Mouse (Mus musculus) midbrain, embryonic 11.5 days (tissue): ENCODE measurements around the gene Odf3b. TPM values are rescaled to one million over a fixed set of nuclear protein-coding genes. Genes with fewer than 3 reads are reported as not detected.
A peak's percentile ranks its signal among the peaks of the same experiment; 100 is the strongest.

ENCODE experiments used
- ATAC-seq: fragments of 200-750 bp; cut with Nextera tagmentation; 2 replicates; pipeline ENCODE4 v1.8.0; 2017; ENCODE audit warnings: moderate TSS enrichment, moderate library complexity; ENCODE audit not compliant: low FRiP score
- DNase-seq: peaks from one replicate; pipeline ENCODE4 v3.0.0; 2015; ENCODE audit warnings: low spot score; ENCODE audit errors: missing footprints
- H3K27ac ChIP-seq: fragments of 300-500 bp; sonication (generic); 2 replicates; pipeline ENCODE4 v1.5.1; 2014; ENCODE audit warnings: low read depth, low read length
- H3K27me3 ChIP-seq: fragments of 300-500 bp; sonication (generic); 2 replicates; pipeline ENCODE4 v1.6.1; 2014; ENCODE audit warnings: mild to moderate bottlenecking, low read length, moderate library complexity, mixed read lengths; ENCODE audit not compliant: control insufficient read depth, insufficient read depth
- H3K36me3 ChIP-seq: fragments of 300-500 bp; sonication (generic); 2 replicates; pipeline ENCODE4 v1.6.1; 2014; ENCODE audit warnings: mild to moderate bottlenecking, low read length, moderate library complexity, mixed read lengths; ENCODE audit not compliant: control insufficient read depth, insufficient read depth
- H3K4me1 ChIP-seq: fragments of 300-500 bp; sonication (generic); 2 replicates; pipeline ENCODE4 v1.6.1; 2014; ENCODE audit warnings: low read length; ENCODE audit not compliant: control insufficient read depth, insufficient read depth
- H3K4me2 ChIP-seq: fragments of 300-500 bp; sonication (generic); 2 replicates; pipeline ENCODE4 v1.6.1; 2014; ENCODE audit warnings: mild to moderate bottlenecking, moderate library complexity
- H3K4me3 ChIP-seq: fragments of 300-500 bp; sonication (generic); 2 replicates; pipeline ENCODE4 v1.5.1; 2014; ENCODE audit warnings: low read depth, low read length
- H3K9ac ChIP-seq: fragments of 300-500 bp; sonication (generic); 2 replicates; pipeline ENCODE4 v1.6.1; 2014; ENCODE audit warnings: low read length
- H3K9me3 ChIP-seq: fragments of 300-500 bp; sonication (generic); 2 replicates; pipeline ENCODE4 v1.6.1; 2016; ENCODE audit warnings: low read length; ENCODE audit not compliant: control insufficient read depth
- WGBS: fragments of 180-500 bp; shearing (Covaris S2); extraction: QIAGEN DNeasy Blood & Tissue Kit; methylation state at CpG from one replicate; pipeline ENCODE4 v1.1.7; 2014; 5-methylcytosine and 5-hydroxymethylcytosine counted together
- polyA plus RNA-seq: library from polyadenylated mRNA; unstranded; fragments of >200 nt; fragmentation: Nextera tagmentation; extraction: Ambion mirVana; gene quantifications from 2 replicates; pipeline ENCODE4 v1.2.1, GENCODE M21; 2014

Gene Odf3b
- polyA plus RNA-seq, result 0.26 and 0.64 TPM in 2 replicates

DNA sequence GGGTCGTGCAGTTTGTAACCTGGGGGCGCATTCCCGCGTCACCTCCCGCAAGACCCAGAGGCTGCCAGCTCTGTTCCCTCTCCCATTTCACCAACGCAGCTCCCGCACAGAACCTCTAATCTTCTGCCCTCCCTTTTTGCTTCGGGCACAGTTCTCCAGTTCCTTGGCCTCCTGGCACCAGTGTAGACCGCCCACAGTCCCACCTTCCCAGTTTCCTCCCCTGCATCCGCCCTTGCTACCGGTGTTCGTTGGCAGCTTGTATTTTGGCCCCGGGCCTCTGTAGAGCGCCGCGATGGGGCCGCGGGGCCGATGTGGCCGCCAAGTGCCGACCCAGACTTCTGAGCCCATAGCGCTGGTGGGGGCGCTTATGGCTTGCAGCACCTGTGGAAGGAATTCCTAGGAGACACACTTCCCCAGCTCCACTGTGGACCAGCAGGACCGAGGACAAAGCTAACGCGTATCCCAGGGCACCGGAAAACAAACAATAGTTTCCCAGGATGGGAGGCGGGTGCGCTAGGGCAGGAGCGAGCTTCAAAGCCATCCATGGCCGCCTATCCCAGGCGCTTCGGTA lies at the start of gene Odf3b:
Odf3b (minus strand) TSS at position 452 of the 571 bp plus-strand sequence.
- Histone ChIP-seq H3K4me1 (peaks cover 13% of the 10 kb centered on the region), H3K27me3 (peaks cover 44% of the 10 kb centered on the region), H3K9ac (peak within 1 kb of the TSS; percentile 47), H3K27ac (no peak within 1 kb of the TSS), H3K36me3 (no peaks in the 10 kb centered on the region), H3K4me3 (peak within 1 kb of the TSS; percentile 33), H3K9me3 (no peaks in the 10 kb centered on the region), H3K4me2 (peak within 1 kb of the TSS; percentile 70)
- WGBS, result 1% methylated on average over 33 of the region's 33 CpGs
- DNase-seq (peak; percentile 94), ATAC-seq (0 out of 2 replicates have a peak, but pooled peaks have one; percentile 22)

DNA sequence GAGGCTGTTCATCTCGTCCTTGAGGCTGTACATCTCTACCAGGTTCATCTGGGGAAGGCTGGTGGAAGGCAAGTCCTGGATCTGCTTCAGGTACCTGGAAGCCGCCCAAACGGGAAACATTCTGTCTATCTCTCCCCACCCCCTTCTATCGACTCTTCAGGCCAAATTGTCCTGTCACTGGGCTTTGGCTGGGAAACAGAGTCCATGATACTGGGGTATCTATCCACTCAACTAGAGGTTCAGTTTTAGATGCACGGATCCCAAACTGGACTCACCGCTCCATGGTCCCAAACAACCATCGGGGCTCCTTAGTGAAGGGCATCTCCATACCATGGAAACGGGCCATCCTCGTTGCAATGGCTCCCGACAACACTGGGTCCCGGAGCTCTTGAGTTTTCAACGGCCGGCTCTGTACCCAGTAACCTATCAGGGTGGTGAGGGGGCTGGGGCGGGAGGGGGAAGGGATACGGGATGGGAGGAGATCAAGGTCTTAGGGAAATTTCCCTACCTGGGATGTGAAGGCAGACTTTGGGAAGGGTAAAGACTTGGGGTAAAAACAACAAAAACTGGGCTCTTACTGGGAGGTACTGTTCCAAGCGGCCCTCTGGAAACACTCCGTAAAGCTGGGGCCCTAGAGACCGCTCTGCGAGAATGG lies 49.2 kb upstream of the Odf3b start:
- WGBS, result 86% methylated on average over 19 of the region's 19 CpGs
- Histone ChIP-seq H3K4me2 (peak overlapping the region; percentile 90), H3K9ac (peak overlapping the region; percentile 83; the same call in 1 of the 2 replicates), H3K4me3 (peak overlapping the region; percentile 81), H3K9me3 (no peaks in the 10 kb centered on the region), H3K27me3 (no peaks in the 10 kb centered on the region), H3K27ac (no peak overlapping the region), H3K4me1 (peaks cover 10% of the 10 kb centered on the region), H3K36me3 (peaks cover 4% of the 10 kb centered on the region; the same call in 1 of the 2 replicates)
- peak; percentile 77 for DNase-seq
- no peak for ATAC-seq

DNA sequence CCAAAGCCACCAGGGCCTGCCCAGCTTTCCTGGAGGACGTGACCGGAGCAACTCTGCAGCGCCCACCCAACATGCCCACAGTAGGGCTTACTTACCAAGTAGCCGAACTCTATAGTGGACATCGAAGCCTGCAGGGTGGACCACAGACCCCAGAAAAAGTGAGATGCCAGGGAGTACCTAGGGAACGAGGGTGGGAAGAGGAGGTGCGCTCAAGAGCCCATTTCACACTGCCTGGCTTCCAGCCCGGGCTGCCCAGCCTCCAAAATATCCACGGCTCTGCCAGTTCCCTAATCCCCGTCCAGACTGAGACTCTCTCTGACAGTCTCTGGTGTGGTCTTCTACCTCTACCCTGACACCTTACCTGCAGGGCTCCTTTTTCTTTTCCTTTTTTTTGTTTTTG lies 47.6 kb upstream of the Odf3b start:
- Histone ChIP-seq H3K27me3 (no peaks in the 10 kb centered on the region), H3K9me3 (no peaks in the 10 kb centered on the region), H3K27ac (no peak overlapping the region), H3K4me2 (no peak overlapping the region), H3K4me3 (no peak overlapping the region), H3K9ac (no peak overlapping the region), H3K36me3 (peaks cover 4% of the 10 kb centered on the region; the same call in 1 of the 2 replicates), H3K4me1 (peaks cover 10% of the 10 kb centered on the region)
- ATAC-seq, result no peak
- no peak for DNase-seq
- WGBS, result 89% methylated on average over 10 of the region's 10 CpGs

DNA sequence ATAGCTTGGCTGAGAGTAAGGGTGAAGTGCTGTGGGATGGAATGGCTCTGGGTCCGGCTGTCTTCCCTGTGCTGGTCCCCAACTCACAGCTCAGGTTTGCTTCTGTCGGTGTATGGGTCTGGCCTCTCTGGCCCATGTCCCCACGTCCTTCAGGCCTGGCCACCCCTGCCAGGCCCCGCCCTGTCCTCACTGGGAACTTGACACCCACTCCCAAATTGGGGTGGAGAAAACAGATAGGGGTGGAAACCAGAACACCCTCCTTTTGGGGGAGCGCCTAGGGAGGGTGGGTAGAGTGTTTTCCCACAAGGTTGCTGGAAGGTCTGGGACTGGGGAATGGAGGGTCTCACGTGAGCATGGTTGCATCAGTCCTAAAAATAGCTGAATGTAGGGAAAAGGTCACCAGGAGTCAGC lies 46.6 kb upstream of the Odf3b start, which contains the start of gene Cpt1b:
Cpt1b (minus strand) TSS at position 153 of the 411 bp plus-strand sequence.
- H3K9me3 ChIP-seq, result no peaks in the 10 kb centered on the region
- WGBS, result 33% methylated on average over 6 of the region's 6 CpGs
- no peak within 1 kb of the TSS for H3K9ac ChIP-seq
- no peak within 1 kb of the TSS for H3K4me3 ChIP-seq
- H3K36me3 ChIP-seq, result peaks cover 4% of the 10 kb centered on the region; the same call in 1 of the 2 replicates
- no peak within 1 kb of the TSS for H3K27ac ChIP-seq
- H3K27me3 ChIP-seq, result no peaks in the 10 kb centered on the region
- ATAC-seq, result no peak
- DNase-seq, result no peak
- no peak within 1 kb of the TSS for H3K4me2 ChIP-seq
- H3K4me1 ChIP-seq, result peaks cover 10% of the 10 kb centered on the region

DNA sequence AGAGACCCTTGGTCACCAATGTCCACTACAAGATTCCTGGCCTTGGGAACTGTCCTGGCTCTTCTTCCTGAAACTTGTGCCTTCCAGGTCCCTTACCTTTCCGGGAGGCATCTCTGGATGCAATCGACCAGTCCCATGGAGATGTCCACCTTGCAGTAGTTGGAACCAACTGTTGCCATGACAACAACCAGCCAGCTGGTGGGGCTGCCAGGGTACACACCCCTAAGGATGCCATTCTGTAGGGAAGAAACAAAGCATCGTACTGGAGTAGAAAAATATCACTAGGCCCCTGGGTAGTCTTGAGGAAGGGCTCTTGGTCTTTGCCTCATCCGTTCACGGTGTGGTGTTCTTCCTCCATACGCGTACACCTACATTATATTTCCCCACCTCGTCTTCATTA lies 45.5 kb upstream of the Odf3b start:
- 86% methylated on average over 8 of the region's 8 CpGs for WGBS
- Histone ChIP-seq H3K9me3 (no peaks in the 10 kb centered on the region), H3K36me3 (peaks cover 7% of the 10 kb centered on the region; the same call in 1 of the 2 replicates), H3K27me3 (no peaks in the 10 kb centered on the region), H3K27ac (no peak overlapping the region), H3K9ac (no peak overlapping the region), H3K4me3 (no peak overlapping the region), H3K4me1 (peaks cover 6% of the 10 kb centered on the region), H3K4me2 (no peak overlapping the region)
- no peak for DNase-seq
- ATAC-seq, result no peak

DNA sequence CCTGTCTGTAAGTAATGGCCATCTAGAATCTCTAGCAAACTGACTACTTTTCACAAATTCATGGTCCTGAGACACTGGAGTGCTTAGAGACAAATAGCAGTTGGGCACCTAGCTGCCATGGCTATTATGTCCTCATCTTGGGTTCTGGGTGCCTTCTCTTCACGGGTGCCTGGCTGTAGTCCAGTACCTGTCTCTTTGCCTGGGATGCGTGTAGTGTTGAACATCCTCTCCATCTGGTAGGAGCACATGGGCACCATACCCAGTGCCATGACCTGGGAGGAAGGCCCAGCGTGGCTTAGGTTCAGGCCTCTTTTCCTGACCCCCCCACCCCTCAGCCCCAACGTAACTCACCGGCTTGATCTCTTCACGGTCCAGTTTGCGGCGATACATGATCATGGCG lies 42.9 kb upstream of the Odf3b start:
- no peak overlapping the region for H3K9ac ChIP-seq
- no peaks in the 10 kb centered on the region for H3K9me3 ChIP-seq
- no peaks in the 10 kb centered on the region for H3K27me3 ChIP-seq
- DNase-seq (no peak), ATAC-seq (no peak)
- H3K4me2 ChIP-seq, result no peak overlapping the region
- no peak overlapping the region for H3K27ac ChIP-seq
- no peaks in the 10 kb centered on the region for H3K4me1 ChIP-seq
- 93% methylated on average over 9 of the region's 9 CpGs for WGBS
- peaks cover 7% of the 10 kb centered on the region; the same call in 1 of the 2 replicates for H3K36me3 ChIP-seq
- H3K4me3 ChIP-seq, result no peak overlapping the region

DNA sequence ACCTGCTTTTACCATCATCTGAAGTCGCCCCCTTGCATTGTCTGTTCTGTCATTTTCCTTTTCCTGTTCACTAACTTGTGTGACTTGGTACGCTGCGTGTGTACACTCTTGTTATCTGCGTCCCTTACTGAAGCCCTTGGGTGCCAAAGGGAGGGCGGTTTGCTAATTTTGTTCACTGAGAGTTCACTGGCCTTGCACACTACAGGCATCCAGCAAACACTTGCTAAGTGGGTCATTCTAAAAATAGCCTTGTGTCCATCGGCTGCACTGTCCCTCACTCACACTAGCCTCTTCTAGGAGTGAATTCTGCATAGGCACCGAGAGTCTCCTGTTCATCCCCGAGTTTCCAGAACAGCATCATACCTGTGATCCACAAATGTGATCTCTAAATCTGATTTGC lies 36.2 kb upstream of the Odf3b start:
- no peak overlapping the region for H3K9ac ChIP-seq
- no peak overlapping the region for H3K27ac ChIP-seq
- no peak overlapping the region for H3K4me2 ChIP-seq
- ATAC-seq (no peak), DNase-seq (peak; percentile 47)
- H3K36me3 ChIP-seq, result peaks cover under 1% of the 10 kb centered on the region; the same call in 1 of the 2 replicates
- no peaks in the 10 kb centered on the region for H3K27me3 ChIP-seq
- H3K4me1 ChIP-seq, result no peaks in the 10 kb centered on the region
- no peak overlapping the region for H3K4me3 ChIP-seq
- WGBS, result 92% methylated on average over 8 of the region's 8 CpGs
- H3K9me3 ChIP-seq, result no peaks in the 10 kb centered on the region

DNA sequence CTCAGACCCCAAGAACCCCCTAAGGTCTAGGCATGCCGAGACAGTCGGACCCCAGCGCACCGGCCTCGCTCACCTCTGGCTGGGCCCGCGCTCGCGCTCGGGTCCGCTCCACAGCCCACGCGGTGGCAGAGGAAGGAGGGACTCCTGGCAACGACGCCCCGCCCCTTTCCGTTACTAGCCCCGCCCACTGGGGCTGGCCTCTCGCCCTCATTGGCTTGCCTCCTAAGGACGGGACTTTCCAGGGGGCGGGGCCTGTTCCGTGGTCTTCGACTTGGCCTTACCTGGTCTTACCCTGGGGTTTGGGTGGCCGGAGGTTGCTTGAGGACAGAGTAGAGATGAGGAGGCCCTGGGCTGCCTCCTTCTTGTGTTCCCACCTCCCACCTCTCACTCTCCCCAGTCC lies 31.0 kb upstream of the Odf3b start, which contains the start of gene Syce3:
Syce3 (minus strand) TSS at position 386 of the 400 bp plus-strand sequence.
- ATAC-seq, result no peak
- no peaks in the 10 kb centered on the region for H3K36me3 ChIP-seq
- H3K4me1 ChIP-seq, result no peaks in the 10 kb centered on the region
- H3K4me3 ChIP-seq, result no peak within 1 kb of the TSS
- peak; percentile 49 for DNase-seq
- no peak within 1 kb of the TSS for H3K27ac ChIP-seq
- H3K9ac ChIP-seq, result no peak within 1 kb of the TSS
- H3K9me3 ChIP-seq, result no peaks in the 10 kb centered on the region
- 83% methylated on average over 16 of the region's 24 CpGs for WGBS
- H3K27me3 ChIP-seq, result no peaks in the 10 kb centered on the region
- H3K4me2 ChIP-seq, result no peak within 1 kb of the TSS

DNA sequence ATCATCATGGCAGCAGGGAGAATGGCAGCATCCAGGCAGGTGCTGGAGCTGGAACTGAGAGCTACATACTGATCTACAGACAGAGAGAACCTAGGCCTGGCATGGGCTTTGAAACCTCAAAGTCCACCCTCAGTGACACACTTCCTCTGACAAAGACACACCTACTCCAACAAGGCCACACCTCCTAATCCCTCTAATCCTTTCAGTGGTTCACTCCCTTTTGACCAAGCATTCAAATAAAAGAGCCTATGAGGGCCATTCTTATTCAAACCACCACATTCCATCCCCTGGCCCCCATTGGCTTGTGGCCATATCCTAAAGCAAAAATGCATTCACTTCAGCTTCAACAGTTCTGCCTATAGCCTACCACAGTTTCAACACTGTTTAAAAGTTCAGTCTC lies 27.6 kb upstream of the Odf3b start:
- Histone ChIP-seq H3K27ac (no peak overlapping the region), H3K4me1 (no peaks in the 10 kb centered on the region), H3K36me3 (no peaks in the 10 kb centered on the region), H3K4me3 (no peak overlapping the region), H3K9ac (no peak overlapping the region), H3K9me3 (no peaks in the 10 kb centered on the region), H3K4me2 (no peak overlapping the region), H3K27me3 (no peaks in the 10 kb centered on the region)
- DNase-seq (peak; percentile 21), ATAC-seq (no peak)
